Mouse (Mus musculus): ENCODE data around the gene Hist1h2ao. TPM values are rescaled to one million over a fixed set of nuclear protein-coding genes. Genes with fewer than 3 reads are reported as not detected.
"Not testable (repeated sequence)": the region's sequence is repeated elsewhere in the genome, so short reads cannot be mapped to it uniquely, and the experiment has no call there.

Hist1h2ao gene
- polyA plus RNA-seq, 1 experiment: not detected

- peak overlapping the region; percentile 2 for H3ac ChIP-seq (ENCODE audit: control insufficient read depth, insufficient read length, low read depth)
- H3K36me3 ChIP-seq (ENCODE audit: control insufficient read depth, insufficient read depth); H3K79me3 ChIP-seq (ENCODE audit: low read depth); H3K27me3 ChIP-seq (ENCODE audit: control insufficient read depth, insufficient read depth, insufficient read length); H3K79me2 ChIP-seq (ENCODE audit: control insufficient read depth, insufficient read depth): not testable (repeated sequence)
- H3K4me3 ChIP-seq (ENCODE audit: insufficient read depth, poor library complexity, severe bottlenecking): peak overlapping the region; percentile 8
- peak; percentile 13 for TF ChIP-seq CEBPB (IDR thresholded peaks at IDR 0.05; ENCODE audit: low read depth)
These were observed 27.7 kb upstream of the Hist1h2ao start for GRCm38 (mm10) chr13:21782361-21783254.

- Histone ChIP-seq H3K79me2 (ENCODE audit: control insufficient read depth, insufficient read depth) (no peaks in the 10 kb centered on the region), H3K4me3 (ENCODE audit: insufficient read depth, poor library complexity, severe bottlenecking) (peak within 1 kb of the TSS; percentile 8), H3ac (ENCODE audit: control insufficient read depth, insufficient read length, low read depth) (peak within 1 kb of the TSS; percentile 64), H3K79me3 (ENCODE audit: low read depth) (no peaks in the 10 kb centered on the region), H3K36me3 (ENCODE audit: control insufficient read depth, insufficient read depth) (no peaks in the 10 kb centered on the region), H3K27me3 (ENCODE audit: control insufficient read depth, insufficient read depth, insufficient read length) (no peaks in the 10 kb centered on the region)
- no peak for TF ChIP-seq FOSL1 (IDR thresholded peaks at IDR 0.05; ENCODE audit: insufficient read depth, low read length, poor library complexity, severe bottlenecking)
- TF ChIP-seq MYOD1 (IDR thresholded peaks at IDR 0.05; ENCODE audit: control insufficient read depth, insufficient read length, low read depth): no peak
- no peak for TF ChIP-seq CEBPB (IDR thresholded peaks at IDR 0.05; ENCODE audit: low read depth)
- TF ChIP-seq MAX (IDR thresholded peaks at IDR 0.05): no peak
- no peak for TF ChIP-seq USF1 (IDR thresholded peaks at IDR 0.05; ENCODE audit: low read depth)
- no peak for TF ChIP-seq CTCF (IDR thresholded peaks at IDR 0.05; ENCODE audit: control insufficient read depth, insufficient read depth, insufficient read length)
- TF ChIP-seq MYOG (IDR thresholded peaks at IDR 0.05; ENCODE audit: control insufficient read depth, extremely low read depth, insufficient read length): no peak
These were observed 27.0 kb upstream of the Hist1h2ao start, which contains the start of gene Hist1h3i for GRCm38 (mm10) chr13:21783255-21783617. TSS of gene Hist1h3i (minus strand) at chr13:21783370.

GRCm38 (mm10) chr13:21783734-21784161 is 26.5 kb upstream of the Hist1h2ao start:
- Histone ChIP-seq H3K79me2 (ENCODE audit: control insufficient read depth, insufficient read depth) (no peaks in the 10 kb centered on the region), H3K4me3 (ENCODE audit: insufficient read depth, poor library complexity, severe bottlenecking) (no peak overlapping the region), H3K36me3 (ENCODE audit: control insufficient read depth, insufficient read depth) (no peaks in the 10 kb centered on the region), H3ac (ENCODE audit: control insufficient read depth, insufficient read length, low read depth) (peak overlapping the region; percentile 64), H3K79me3 (ENCODE audit: low read depth) (no peaks in the 10 kb centered on the region), H3K27me3 (ENCODE audit: control insufficient read depth, insufficient read depth, insufficient read length) (no peaks in the 10 kb centered on the region)
- TF ChIP-seq MAX (IDR thresholded peaks at IDR 0.05) (no peak), USF1 (IDR thresholded peaks at IDR 0.05; ENCODE audit: low read depth) (no peak), CEBPB (IDR thresholded peaks at IDR 0.05; ENCODE audit: low read depth) (no peak), MYOG (IDR thresholded peaks at IDR 0.05; ENCODE audit: control insufficient read depth, extremely low read depth, insufficient read length) (no peak), CTCF (IDR thresholded peaks at IDR 0.05; ENCODE audit: control insufficient read depth, insufficient read depth, insufficient read length) (no peak), FOSL1 (IDR thresholded peaks at IDR 0.05; ENCODE audit: insufficient read depth, low read length, poor library complexity, severe bottlenecking) (no peak), MYOD1 (IDR thresholded peaks at IDR 0.05; ENCODE audit: control insufficient read depth, insufficient read length, low read depth) (no peak)

GRCm38 (mm10) chr13:21784311-21784710 is 26.0 kb upstream of the Hist1h2ao start:
- no peak for TF ChIP-seq MYOD1 (IDR thresholded peaks at IDR 0.05; ENCODE audit: control insufficient read depth, insufficient read length, low read depth)
- no peak for TF ChIP-seq MYOG (IDR thresholded peaks at IDR 0.05; ENCODE audit: control insufficient read depth, extremely low read depth, insufficient read length)
- TF ChIP-seq MAX (IDR thresholded peaks at IDR 0.05): no peak
- H3K4me3 ChIP-seq (ENCODE audit: insufficient read depth, poor library complexity, severe bottlenecking): no peak overlapping the region
- H3K79me3 ChIP-seq (ENCODE audit: low read depth): no peaks in the 10 kb centered on the region
- H3K27me3 ChIP-seq (ENCODE audit: control insufficient read depth, insufficient read depth, insufficient read length): no peaks in the 10 kb centered on the region
- H3K36me3 ChIP-seq (ENCODE audit: control insufficient read depth, insufficient read depth): no peaks in the 10 kb centered on the region
- H3ac ChIP-seq (ENCODE audit: control insufficient read depth, insufficient read length, low read depth): no peak overlapping the region
- no peaks in the 10 kb centered on the region for H3K79me2 ChIP-seq (ENCODE audit: control insufficient read depth, insufficient read depth)

GRCm38 (mm10) chr13:21786189-21786898 is 23.9 kb upstream of the Hist1h2ao start:
- TF ChIP-seq MYOG (IDR thresholded peaks at IDR 0.05; ENCODE audit: control insufficient read depth, extremely low read depth, insufficient read length) (no peak), MYOD1 (IDR thresholded peaks at IDR 0.05; ENCODE audit: control insufficient read depth, insufficient read length, low read depth) (no peak), USF1 (IDR thresholded peaks at IDR 0.05; ENCODE audit: low read depth) (no peak), FOSL1 (IDR thresholded peaks at IDR 0.05; ENCODE audit: insufficient read depth, low read length, poor library complexity, severe bottlenecking) (no peak), CEBPB (IDR thresholded peaks at IDR 0.05; ENCODE audit: low read depth) (no peak), MAX (IDR thresholded peaks at IDR 0.05) (no peak), CTCF (IDR thresholded peaks at IDR 0.05; ENCODE audit: control insufficient read depth, insufficient read depth, insufficient read length) (no peak)
- no peaks in the 10 kb centered on the region for H3K79me2 ChIP-seq (ENCODE audit: control insufficient read depth, insufficient read depth)
- peak overlapping the region; percentile 18 for H3K4me3 ChIP-seq (ENCODE audit: insufficient read depth, poor library complexity, severe bottlenecking)
- no peaks in the 10 kb centered on the region for H3K79me3 ChIP-seq (ENCODE audit: low read depth)
- peak overlapping the region; percentile 59 for H3ac ChIP-seq (ENCODE audit: control insufficient read depth, insufficient read length, low read depth)
- H3K36me3 ChIP-seq (ENCODE audit: control insufficient read depth, insufficient read depth): no peaks in the 10 kb centered on the region
- no peaks in the 10 kb centered on the region for H3K27me3 ChIP-seq (ENCODE audit: control insufficient read depth, insufficient read depth, insufficient read length)

- not testable (repeated sequence) for H3K36me3 ChIP-seq (ENCODE audit: control insufficient read depth, insufficient read depth); H3K79me2 ChIP-seq (ENCODE audit: control insufficient read depth, insufficient read depth); H3K79me3 ChIP-seq (ENCODE audit: low read depth); H3K27me3 ChIP-seq (ENCODE audit: control insufficient read depth, insufficient read depth, insufficient read length)
- Histone ChIP-seq H3K4me3 (ENCODE audit: insufficient read depth, poor library complexity, severe bottlenecking) (peak within 1 kb of the TSS; percentile 18), H3ac (ENCODE audit: control insufficient read depth, insufficient read length, low read depth) (peak within 1 kb of the TSS; percentile 59)
These were observed 23.2 kb upstream of the Hist1h2ao start, which contains the start of the genes Hist1h2an and Hist1h2bp for GRCm38 (mm10) chr13:21786899-21787629. TSS of gene Hist1h2an (minus strand) at chr13:21787218. TSS of gene Hist1h2bp (plus strand) at chr13:21787461.

Data from C2C12 (cell line).